Mouse (Mus musculus) thymus, postnatal 36 days (tissue): ENCODE data around the gene Xaf1.

Experiments
- DNase-seq, 2 experiments: peaks; one replicate each; pipeline ENCODE4 v3.0.0; 2022; ENCODE audit warnings: mixed read lengths in 2 of 2

The Xaf1 gene

GRCm38 (mm10) chr11:72362347-72362741 is 60.9 kb downstream of the Xaf1 start, which contains the start of gene Tekt1:
Gene Tekt1, minus strand, starts transcription at chr11:72362442.
- no peak for DNase-seq
